Mouse (Mus musculus) natural killer cell, adult 2 months (primary cell): ENCODE measurements around the gene Gm42878.

Experiments used
- DNase-seq, 2 experiments: peaks; one replicate each; pipeline ENCODE4 v3.0.0; 2022; ENCODE audit warnings: low spot score in 2 of 2

Gm42878 gene

GRCm38 (mm10) chr5:121564468-121564895 is 19.2 kb upstream of the Gm42878 start:
- DNase-seq = peak; percentile 83 to 92

GRCm38 (mm10) chr5:121562436-121562835 is 17.2 kb upstream of the Gm42878 start:
- no peak for DNase-seq

- DNase-seq = no peak
Measured at GRCm38 (mm10) chr5:121549196-121549595, 3.9 kb upstream of the Gm42878 start.

GRCm38 (mm10) chr5:121547084-121547483 is 1.8 kb upstream of the Gm42878 start:
- no peak for DNase-seq

GRCm38 (mm10) chr5:121546530-121546895 is 1.2 kb upstream of the Gm42878 start:
- DNase-seq = peak; percentile 32 to 41

GRCm38 (mm10) chr5:121545793-121546529 is 679 bp upstream of the Gm42878 start, which contains the start of gene Mapkapk5:
TSS of gene Mapkapk5 (minus strand) at chr5:121545905.
- peak; percentile 95 to 97 for DNase-seq

GRCm38 (mm10) chr5:121543370-121543769 is 1.9 kb downstream of the Gm42878 start:
- DNase-seq = no peak

GRCm38 (mm10) chr5:121541235-121541634 is 4.0 kb downstream of the Gm42878 start:
- no peak for DNase-seq

- DNase-seq = no peak
Measured at GRCm38 (mm10) chr5:121540066-121540465, 5.2 kb downstream of the Gm42878 start.

- DNase-seq = no peak
Measured at GRCm38 (mm10) chr5:121537588-121537987, 7.7 kb downstream of the Gm42878 start.

- DNase-seq = no peak
Measured at GRCm38 (mm10) chr5:121536921-121537555, 8.2 kb downstream of the Gm42878 start.

- DNase-seq = no peak
Measured at GRCm38 (mm10) chr5:121535116-121535515, 10.2 kb downstream of the Gm42878 start.

- peak in 1 of 2 experiments; percentile 19 for DNase-seq
Measured at GRCm38 (mm10) chr5:121534521-121534920, 10.8 kb downstream of the Gm42878 start.

- no peak for DNase-seq
Measured at GRCm38 (mm10) chr5:121526961-121527360, 18.3 kb downstream of the Gm42878 start.

GRCm38 (mm10) chr5:121526526-121526925 is 18.8 kb downstream of the Gm42878 start:
- DNase-seq = no peak

GRCm38 (mm10) chr5:121525774-121526450 is 19.4 kb downstream of the Gm42878 start:
- no peak for DNase-seq

- DNase-seq = peak; percentile 53 to 76
Measured at GRCm38 (mm10) chr5:121519758-121520157, 25.5 kb downstream of the Gm42878 start.

GRCm38 (mm10) chr5:121518983-121519382 is 26.3 kb downstream of the Gm42878 start:
- DNase-seq = no peak

GRCm38 (mm10) chr5:121510009-121510408 is 35.3 kb downstream of the Gm42878 start:
- no peak for DNase-seq

GRCm38 (mm10) chr5:121506846-121507245 is 38.4 kb downstream of the Gm42878 start:
- no peak for DNase-seq

GRCm38 (mm10) chr5:121503231-121503630 is 42.1 kb downstream of the Gm42878 start, which contains the start of gene Adam1b:
TSS of gene Adam1b (minus strand) at chr5:121503435.
- no peak for DNase-seq

GRCm38 (mm10) chr5:121501424-121501996 is 43.8 kb downstream of the Gm42878 start:
- peak; percentile 43 to 67 for DNase-seq
